Mouse (Mus musculus) liver, embryonic 15.5 days (tissue): ENCODE data around the gene Txnrd2. TPM values are rescaled to one million over a fixed set of nuclear protein-coding genes. Genes with fewer than 3 reads are reported as not detected.

Experiments
- ATAC-seq: fragments of 200-750 bp; cut with Nextera tagmentation; 2 replicates; pipeline ENCODE4 v1.8.0; 2017; ENCODE audit warnings: moderate number of reproducible peaks, mild to moderate bottlenecking, moderate library complexity; ENCODE audit not compliant: insufficient read depth
- H3K27ac ChIP-seq: fragments of 300-500 bp; sonication (generic); replicated peaks from 2 replicates; pipeline ENCODE4 v1.5.1; 2015; ENCODE audit warnings: mild to moderate bottlenecking, inconsistent platforms
- H3K27me3 ChIP-seq: fragments of 300-500 bp; sonication (generic); 2 replicates; pipeline ENCODE4 v1.6.1; 2015; ENCODE audit warnings: mild to moderate bottlenecking, inconsistent platforms
- H3K36me3 ChIP-seq: fragments of 300-500 bp; sonication (generic); replicated peaks from 2 replicates; pipeline ENCODE4 v1.6.1; 2015; ENCODE audit warnings: moderate library complexity, mild to moderate bottlenecking, inconsistent platforms
- H3K4me1 ChIP-seq: fragments of 300-500 bp; sonication (generic); replicated peaks from 2 replicates; pipeline ENCODE4 v1.6.1; 2015; ENCODE audit warnings: inconsistent platforms
- H3K4me2 ChIP-seq: fragments of 300-500 bp; sonication (generic); 2 replicates; pipeline ENCODE4 v1.6.1; 2015; ENCODE audit warnings: moderate library complexity, mild to moderate bottlenecking, inconsistent platforms
- H3K4me3 ChIP-seq: fragments of 300-500 bp; sonication (generic); replicated peaks from 2 replicates; pipeline ENCODE4 v1.5.1; 2015; ENCODE audit warnings: mild to moderate bottlenecking, inconsistent platforms
- H3K9ac ChIP-seq: fragments of 300-500 bp; sonication (generic); 2 replicates; pipeline ENCODE4 v1.6.1; 2015; ENCODE audit warnings: moderate library complexity, mild to moderate bottlenecking, inconsistent platforms
- H3K9me3 ChIP-seq: fragments of 300-500 bp; sonication (generic); replicated peaks from 2 replicates; pipeline ENCODE4 v1.6.1; 2016; ENCODE audit warnings: inconsistent platforms
- WGBS: fragments of 180-500 bp; shearing (Covaris S2); methylation state at CpG from one replicate; pipeline ENCODE4 v1.1.7; 2015; ENCODE audit warnings: mixed read lengths; ENCODE audit not compliant: insufficient replicate concordance; 5-methylcytosine and 5-hydroxymethylcytosine counted together
- polyA plus RNA-seq: library from polyadenylated mRNA; unstranded; fragments of >200 nt; fragmentation: Nextera tagmentation; extraction: Ambion mirVana; gene quantifications from 2 replicates; pipeline ENCODE4 v1.2.1, GENCODE M21; 2015

Txnrd2 gene
- polyA plus RNA-seq, 1 experiment from 2014 or later, result 101 TPM

- ATAC-seq, result no peak
- Histone ChIP-seq H3K4me3 (no peak overlapping the region), H3K4me1 (peaks cover 80% of the 10 kb centered on the region), H3K27ac (peak overlapping the region; percentile 21; the same call in 1 of the 2 replicates), H3K9ac (no peak overlapping the region), H3K4me2 (no peak overlapping the region), H3K27me3 (no peaks in the 10 kb centered on the region), H3K36me3 (no peaks in the 10 kb centered on the region), H3K9me3 (no peaks in the 10 kb centered on the region)
- 64% methylated on average over 7 of the region's 7 CpGs for whole genome bisulfite sequencing
Measured at GRCm38 (mm10) chr16:18386451-18386850, 39.7 kb upstream of the Txnrd2 start.

GRCm38 (mm10) chr16:18386972-18387371 lies 39.2 kb upstream of the Txnrd2 start:
- Histone ChIP-seq H3K27ac (peak overlapping the region; percentile 70), H3K9ac (no peak overlapping the region)

GRCm38 (mm10) chr16:18387704-18388582 lies 38.2 kb upstream of the Txnrd2 start:
- peak; percentile 71 for ATAC-seq
- H3K4me1 ChIP-seq, result peaks cover 89% of the 10 kb centered on the region
- H3K4me2 ChIP-seq, result peak overlapping the region; percentile 61
- H3K27me3 ChIP-seq, result no peaks in the 10 kb centered on the region
- 22% methylated on average over 7 of the region's 7 CpGs for WGBS
- peak overlapping the region; percentile 21; the same call in 1 of the 2 replicates for H3K9ac ChIP-seq
- no peaks in the 10 kb centered on the region for H3K36me3 ChIP-seq
- H3K4me3 ChIP-seq, result no peak overlapping the region
- H3K27ac ChIP-seq, result peak overlapping the region; percentile 70
- H3K9me3 ChIP-seq, result no peaks in the 10 kb centered on the region

More at GRCm38 (mm10) chr16:18386972-18387371, 39.2 kb upstream of the Txnrd2 start:
- Histone ChIP-seq H3K9me3 (no peaks in the 10 kb centered on the region), H3K4me3 (no peak overlapping the region), H3K36me3 (no peaks in the 10 kb centered on the region), H3K27me3 (no peaks in the 10 kb centered on the region), H3K4me1 (peaks cover 85% of the 10 kb centered on the region), H3K4me2 (peak overlapping the region; percentile 61; the same call in 1 of the 2 replicates)
- WGBS, result 55% methylated on average over 3 of the region's 3 CpGs
- ATAC-seq, result no peak

DNA sequence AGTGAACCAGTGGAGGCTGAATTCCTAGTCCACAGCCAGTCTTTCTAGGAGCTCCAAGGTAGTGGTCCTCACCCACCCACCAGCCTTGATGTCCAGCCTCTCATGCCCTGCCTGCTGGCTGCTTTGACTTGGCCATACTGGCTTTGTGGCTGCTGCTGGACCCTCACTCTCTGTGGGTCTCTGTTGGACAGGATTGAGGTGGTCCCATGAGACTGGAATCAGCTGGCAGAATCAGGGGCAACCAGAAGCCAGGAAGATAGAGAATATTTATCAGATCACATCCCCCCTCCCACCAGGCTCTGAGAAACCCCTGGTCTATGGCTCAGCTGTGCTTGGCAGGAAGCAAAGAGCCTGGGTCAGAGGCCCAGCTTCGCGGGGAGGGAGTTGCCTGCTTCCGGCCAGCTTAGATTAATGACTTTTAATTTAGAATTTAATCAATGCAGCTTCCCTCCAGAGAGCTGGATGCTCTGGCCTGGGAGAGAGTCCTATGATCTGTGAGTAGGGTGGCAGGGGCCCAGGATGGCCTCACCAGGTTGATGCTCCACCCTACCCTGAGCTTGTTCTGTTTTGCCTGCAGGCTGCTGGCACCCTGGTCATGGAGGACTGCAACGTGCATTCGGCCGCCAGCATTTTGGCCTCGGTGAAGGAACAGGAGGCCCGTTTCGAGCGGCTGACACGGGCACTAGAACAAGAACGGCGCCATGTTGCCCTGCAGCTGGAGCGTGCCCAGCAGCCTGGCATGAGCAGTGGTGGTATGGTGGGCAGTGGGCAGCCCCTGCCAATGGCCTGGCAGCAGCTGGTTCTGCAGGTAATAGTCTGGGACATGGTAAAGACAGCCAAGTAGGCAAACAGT lies 37.4 kb upstream of the Txnrd2 start:
- Histone ChIP-seq H3K9me3 (no peaks in the 10 kb centered on the region), H3K27ac (peak overlapping the region; percentile 70), H3K4me2 (peak overlapping the region; percentile 61), H3K27me3 (no peaks in the 10 kb centered on the region), H3K9ac (peak overlapping the region; percentile 21; the same call in 1 of the 2 replicates), H3K4me3 (no peak overlapping the region), H3K36me3 (no peaks in the 10 kb centered on the region), H3K4me1 (peaks cover 89% of the 10 kb centered on the region)
- ATAC-seq, result no peak
- 66% methylated on average over 14 of the region's 14 CpGs for WGBS

DNA sequence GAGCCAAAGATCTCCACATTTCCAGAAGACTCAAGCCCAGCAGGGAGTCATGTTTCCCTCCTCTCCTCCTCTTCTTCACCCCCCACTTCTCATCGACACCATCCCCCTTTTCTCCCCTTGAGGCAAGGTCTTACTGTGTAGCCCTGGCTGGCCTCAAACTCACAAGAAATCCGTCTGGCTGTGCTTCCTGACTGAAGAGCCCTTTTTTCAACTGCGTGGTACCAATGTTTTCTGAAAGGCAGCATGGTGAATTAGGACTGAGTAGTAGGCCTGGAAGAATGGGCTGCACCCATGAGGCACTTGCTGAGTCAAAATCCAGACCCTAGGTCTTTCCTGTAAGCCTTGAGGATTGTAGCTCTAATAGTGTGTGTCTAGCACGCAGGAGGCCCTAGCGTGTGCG lies 35.8 kb upstream of the Txnrd2 start:
- Histone ChIP-seq H3K9ac (no peak overlapping the region), H3K9me3 (no peaks in the 10 kb centered on the region), H3K4me3 (no peak overlapping the region), H3K27me3 (no peaks in the 10 kb centered on the region), H3K4me2 (no peak overlapping the region), H3K4me1 (peaks cover 94% of the 10 kb centered on the region), H3K36me3 (no peaks in the 10 kb centered on the region), H3K27ac (no peak overlapping the region)
- no peak for ATAC-seq
- WGBS, result 74% methylated on average over 6 of the region's 6 CpGs

- Histone ChIP-seq H3K4me3 (no peak overlapping the region), H3K27ac (no peak overlapping the region), H3K4me1 (peaks cover 92% of the 10 kb centered on the region), H3K9ac (no peak overlapping the region), H3K9me3 (no peaks in the 10 kb centered on the region), H3K36me3 (no peaks in the 10 kb centered on the region), H3K4me2 (no peak overlapping the region), H3K27me3 (no peaks in the 10 kb centered on the region)
- no peak for ATAC-seq
- 89% methylated on average over 3 of the region's 3 CpGs for WGBS
Measured at GRCm38 (mm10) chr16:18391127-18391526, 35.1 kb upstream of the Txnrd2 start.

DNA sequence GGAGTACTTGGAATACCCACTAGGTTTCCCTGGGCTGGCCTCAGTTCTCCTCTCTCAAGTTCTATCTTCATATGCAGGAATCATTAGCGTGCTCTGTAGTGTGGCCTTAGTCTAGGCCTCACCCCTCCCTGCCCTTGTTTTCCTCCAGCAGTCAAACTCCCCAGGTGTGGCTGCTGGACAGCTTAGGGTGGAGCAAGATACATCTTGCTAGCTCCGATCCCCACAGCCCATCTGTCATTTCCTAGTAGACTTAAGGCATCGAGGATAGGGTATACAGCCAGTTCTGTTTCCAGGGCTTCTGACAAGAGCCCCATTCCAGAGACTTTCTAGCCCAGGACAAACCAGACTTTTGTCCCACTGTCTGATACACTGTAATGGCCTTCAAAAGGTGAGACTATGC lies 34.5 kb upstream of the Txnrd2 start:
- Histone ChIP-seq H3K9ac (no peak overlapping the region), H3K4me3 (no peak overlapping the region; the same call in 1 of the 2 replicates), H3K27ac (peak overlapping the region; percentile 26; the same call in 1 of the 2 replicates), H3K27me3 (no peaks in the 10 kb centered on the region), H3K9me3 (no peaks in the 10 kb centered on the region), H3K4me2 (peak overlapping the region; percentile 98; the same call in 1 of the 2 replicates), H3K4me1 (peaks cover 86% of the 10 kb centered on the region), H3K36me3 (no peaks in the 10 kb centered on the region)
- ATAC-seq, result no peak
- 63% methylated on average over 3 of the region's 3 CpGs for WGBS

- peaks cover 10% of the 10 kb centered on the region; the same call in 1 of the 2 replicates for H3K36me3 ChIP-seq
- H3K4me1 ChIP-seq, result peaks cover 76% of the 10 kb centered on the region
- under 1% methylated on average over 63 of the region's 63 CpGs for WGBS
- peak overlapping the region; percentile 72 for H3K27ac ChIP-seq
- H3K27me3 ChIP-seq, result no peaks in the 10 kb centered on the region
- H3K4me3 ChIP-seq, result peak overlapping the region; percentile 73
- H3K9me3 ChIP-seq, result no peaks in the 10 kb centered on the region
- ATAC-seq, result peak; percentile 82
- H3K9ac ChIP-seq, result peak overlapping the region; percentile 77
- H3K4me2 ChIP-seq, result peak overlapping the region; percentile 98
Measured at GRCm38 (mm10) chr16:18392469-18393426, 33.4 kb upstream of the Txnrd2 start.

- Histone ChIP-seq H3K27me3 (no peaks in the 10 kb centered on the region), H3K4me1 (peaks cover 68% of the 10 kb centered on the region), H3K9me3 (no peaks in the 10 kb centered on the region), H3K9ac (peak overlapping the region; percentile 77), H3K4me3 (peak overlapping the region; percentile 73), H3K4me2 (peak overlapping the region; percentile 98), H3K27ac (0 out of 2 replicates have a peak overlapping the region, but pooled peaks have one; percentile 12), H3K36me3 (peaks cover 14% of the 10 kb centered on the region)
- WGBS, result 44% methylated on average over 5 of the region's 5 CpGs
- no peak for ATAC-seq
Measured at GRCm38 (mm10) chr16:18393595-18393994, 32.6 kb upstream of the Txnrd2 start.

DNA sequence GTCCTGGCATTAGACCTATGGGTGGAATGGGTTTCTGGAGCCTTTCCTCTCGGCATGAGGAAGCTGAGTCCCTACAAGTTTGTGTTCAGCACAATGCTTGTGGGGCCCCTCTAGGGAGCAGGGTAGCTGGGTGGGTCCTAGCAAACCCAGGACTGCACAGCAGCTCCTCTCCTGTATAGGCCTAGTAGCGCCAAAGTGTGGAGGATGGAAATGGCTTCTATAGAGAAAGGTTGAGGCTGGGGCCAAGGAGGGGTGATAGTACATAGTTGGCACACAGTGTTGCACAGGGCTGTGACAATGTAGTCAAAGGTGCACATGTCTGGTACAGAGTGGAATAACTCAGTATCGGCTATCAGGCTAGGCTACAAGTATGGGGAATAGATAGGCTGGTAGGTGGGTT lies 32.1 kb upstream of the Txnrd2 start:
- WGBS, result 54% methylated on average over 3 of the region's 3 CpGs
- Histone ChIP-seq H3K27ac (0 out of 2 replicates have a peak overlapping the region, but pooled peaks have one; percentile 12), H3K4me3 (no peak overlapping the region), H3K9ac (no peak overlapping the region), H3K4me2 (peak overlapping the region; percentile 98; the same call in 1 of the 2 replicates), H3K4me1 (peaks cover 67% of the 10 kb centered on the region), H3K36me3 (peaks cover 14% of the 10 kb centered on the region), H3K9me3 (no peaks in the 10 kb centered on the region), H3K27me3 (no peaks in the 10 kb centered on the region)
- ATAC-seq, result no peak
